Mouse (Mus musculus) midbrain, postnatal 0 days (tissue): Measurements from ENCODE around the gene Atp6v1a. TPM values are rescaled to one million over a fixed set of nuclear protein-coding genes. Genes with fewer than 3 reads are reported as not detected.

ENCODE experiments used
- ATAC-seq: fragments of 200-750 bp; cut with Nextera tagmentation; 2 replicates; pipeline ENCODE4 v1.8.0; 2017; ENCODE audit warnings: moderate number of reproducible peaks, mild to moderate bottlenecking, moderate TSS enrichment, moderate library complexity; ENCODE audit not compliant: low FRiP score
- DNase-seq: peaks from one replicate; pipeline ENCODE4 v3.0.0-alpha.2; 2015; ENCODE audit warnings: low spot score
- H3K27ac ChIP-seq: fragments of 300-500 bp; sonication (generic); 2 replicates; pipeline ENCODE4 v1.5.1; 2014; ENCODE audit warnings: low read depth, mild to moderate bottlenecking, low read length, mixed read lengths
- H3K27me3 ChIP-seq: fragments of 300-500 bp; sonication (generic); 2 replicates; pipeline ENCODE4 v1.6.1; 2014; ENCODE audit warnings: low read length, control low read depth, mixed read lengths; ENCODE audit not compliant: insufficient read depth
- H3K36me3 ChIP-seq: fragments of 300-500 bp; sonication (generic); 2 replicates; pipeline ENCODE4 v1.6.1; 2014; ENCODE audit warnings: low read length, control low read depth, mixed read lengths; ENCODE audit not compliant: insufficient read depth
- H3K4me1 ChIP-seq: fragments of 300-500 bp; sonication (generic); 2 replicates; pipeline ENCODE4 v1.6.1; 2014; ENCODE audit warnings: mild to moderate bottlenecking, control low read depth, antibody characterized with exemption, low read length, mixed read lengths; ENCODE audit not compliant: insufficient read depth
- H3K4me2 ChIP-seq: fragments of 300-500 bp; sonication (generic); 2 replicates; pipeline ENCODE4 v1.6.1; 2014; ENCODE audit warnings: low read depth, mild to moderate bottlenecking, low read length, mixed read lengths; ENCODE audit not compliant: poor library complexity, severe bottlenecking
- H3K4me3 ChIP-seq: fragments of 300-500 bp; sonication (generic); 2 replicates; pipeline ENCODE4 v1.5.1; 2014; ENCODE audit warnings: low read depth, mild to moderate bottlenecking, low read length, moderate library complexity
- H3K9ac ChIP-seq: fragments of 300-500 bp; sonication (generic); replicated peaks from 2 replicates; pipeline ENCODE4 v1.6.1; 2014; ENCODE audit warnings: mild to moderate bottlenecking, low read length, moderate library complexity, mixed read lengths; ENCODE audit not compliant: poor library complexity, severe bottlenecking
- H3K9me3 ChIP-seq: fragments of 300-500 bp; sonication (generic); 2 replicates; pipeline ENCODE4 v1.6.1; 2016; ENCODE audit warnings: low read length, control low read depth
- CTCF ChIP-seq: IDR thresholded peaks from 2 replicates; pipeline ENCODE4 v1.5.1; 2016; ENCODE audit warnings: antibody characterized with exemption, mild to moderate bottlenecking
- WGBS: fragments of 180-500 bp; shearing (Covaris S2); extraction: QIAGEN DNeasy Blood & Tissue Kit; methylation state at CpG from one replicate; pipeline ENCODE4 v1.1.7; 2014; 5-methylcytosine and 5-hydroxymethylcytosine counted together
- polyA plus RNA-seq: library from polyadenylated mRNA; unstranded; fragments of >200 nt; fragmentation: Nextera tagmentation; extraction: Ambion mirVana; gene quantifications from 2 replicates; pipeline ENCODE4 v1.2.1, GENCODE M21; 2015
- total RNA-seq: library from RNA; depleted of rRNA; stranded (reverse); fragments of >200 nt; gene quantifications from 2 replicates; pipeline ENCODE4 v1.2.3, GENCODE M21; 2014; rRNA removed

Gene Atp6v1a
- total and polyA plus RNA-seq, 2 experiments from 2014 or later: 193 to 194 TPM

GRCm38 (mm10) chr16:44039112-44039511, 100.4 kb downstream of the Atp6v1a start:
- no peak overlapping the region for H3K4me2 ChIP-seq
- 82% methylated on average over 4 of the region's 4 CpGs for WGBS
- H3K36me3 ChIP-seq: no peaks in the 10 kb centered on the region
- ATAC-seq (no peak), DNase-seq (no peak)
- H3K27me3 ChIP-seq: no peaks in the 10 kb centered on the region
- H3K27ac ChIP-seq: no peak overlapping the region
- no peak overlapping the region for H3K9ac ChIP-seq
- TF ChIP-seq CTCF: peak; percentile 29
- no peaks in the 10 kb centered on the region for H3K4me1 ChIP-seq
- no peak overlapping the region for H3K4me3 ChIP-seq
- H3K9me3 ChIP-seq: no peaks in the 10 kb centered on the region

Other genes starting within 250 kb of the Atp6v1a start
- 0.93 and 1.2 TPM in 2 replicates for gene Ccdc191, start 249.9 kb downstream of the Atp6v1a start, total RNA-seq
- gene Ccdc191, start 249.9 kb downstream of the Atp6v1a start, polyA plus RNA-seq: 4.0 and 4.6 TPM in 2 replicates
- gene Qtrt2, start 212.9 kb downstream of the Atp6v1a start, total RNA-seq: 28.8 and 34.5 TPM in 2 replicates
- gene Qtrt2, start 212.9 kb downstream of the Atp6v1a start, polyA plus RNA-seq: 10.3 TPM in 2 replicates
- gene Zdhhc23, start 159.9 kb downstream of the Atp6v1a start, total RNA-seq: 7.6 and 8.5 TPM in 2 replicates
- 2.6 and 2.9 TPM in 2 replicates for gene Zdhhc23, start 159.9 kb downstream of the Atp6v1a start, polyA plus RNA-seq
- gene Gramd1c, start 76.4 kb downstream of the Atp6v1a start, total RNA-seq: 2.3 and 14.3 TPM in 2 replicates
- 1.9 and 2.5 TPM in 2 replicates for gene Gramd1c, start 76.4 kb downstream of the Atp6v1a start, polyA plus RNA-seq
- gene Naa50, start 125 bp upstream of the Atp6v1a start, total RNA-seq: 15.3 and 22.1 TPM in 2 replicates
- 44.7 and 50.4 TPM in 2 replicates for gene Naa50, start 125 bp upstream of the Atp6v1a start, polyA plus RNA-seq
- 12.0 and 14.1 TPM in 2 replicates for gene Usf3, start 33.5 kb upstream of the Atp6v1a start, total RNA-seq
- 1.4 and 1.5 TPM in 2 replicates for gene Usf3, start 33.5 kb upstream of the Atp6v1a start, polyA plus RNA-seq
- 30.4 and 35.8 TPM in 2 replicates for gene Sidt1, start 193.5 kb upstream of the Atp6v1a start, total RNA-seq
- gene Sidt1, start 193.5 kb upstream of the Atp6v1a start, polyA plus RNA-seq: 18.6 and 19.7 TPM in 2 replicates
- 14.0 and 16.4 TPM in 2 replicates for gene Spice1, start 207.4 kb upstream of the Atp6v1a start, total RNA-seq
- 9.1 and 10.9 TPM in 2 replicates for gene Spice1, start 207.4 kb upstream of the Atp6v1a start, polyA plus RNA-seq